Mouse (Mus musculus) midbrain, postnatal 0 days (tissue): ENCODE data around the gene Gfer. TPM values are rescaled to one million over a fixed set of nuclear protein-coding genes. Genes with fewer than 3 reads are reported as not detected.

Experiments
- ATAC-seq: fragments of 200-750 bp; cut with Nextera tagmentation; 2 replicates; pipeline ENCODE4 v1.8.0; 2017; ENCODE audit warnings: moderate number of reproducible peaks, mild to moderate bottlenecking, moderate TSS enrichment, moderate library complexity; ENCODE audit not compliant: low FRiP score
- DNase-seq: peaks from one replicate; pipeline ENCODE4 v3.0.0-alpha.2; 2015; ENCODE audit warnings: low spot score
- H3K27ac ChIP-seq: fragments of 300-500 bp; sonication (generic); 2 replicates; pipeline ENCODE4 v1.5.1; 2014; ENCODE audit warnings: low read depth, mild to moderate bottlenecking, low read length, mixed read lengths
- H3K27me3 ChIP-seq: fragments of 300-500 bp; sonication (generic); 2 replicates; pipeline ENCODE4 v1.6.1; 2014; ENCODE audit warnings: low read length, control low read depth, mixed read lengths; ENCODE audit not compliant: insufficient read depth
- H3K36me3 ChIP-seq: fragments of 300-500 bp; sonication (generic); 2 replicates; pipeline ENCODE4 v1.6.1; 2014; ENCODE audit warnings: low read length, control low read depth, mixed read lengths; ENCODE audit not compliant: insufficient read depth
- H3K4me1 ChIP-seq: fragments of 300-500 bp; sonication (generic); 2 replicates; pipeline ENCODE4 v1.6.1; 2014; ENCODE audit warnings: mild to moderate bottlenecking, control low read depth, antibody characterized with exemption, low read length, mixed read lengths; ENCODE audit not compliant: insufficient read depth
- H3K4me2 ChIP-seq: fragments of 300-500 bp; sonication (generic); 2 replicates; pipeline ENCODE4 v1.6.1; 2014; ENCODE audit warnings: low read depth, mild to moderate bottlenecking, low read length, mixed read lengths; ENCODE audit not compliant: poor library complexity, severe bottlenecking
- H3K4me3 ChIP-seq: fragments of 300-500 bp; sonication (generic); 2 replicates; pipeline ENCODE4 v1.5.1; 2014; ENCODE audit warnings: low read depth, mild to moderate bottlenecking, low read length, moderate library complexity
- H3K9ac ChIP-seq: fragments of 300-500 bp; sonication (generic); replicated peaks from 2 replicates; pipeline ENCODE4 v1.6.1; 2014; ENCODE audit warnings: mild to moderate bottlenecking, low read length, moderate library complexity, mixed read lengths; ENCODE audit not compliant: poor library complexity, severe bottlenecking
- H3K9me3 ChIP-seq: fragments of 300-500 bp; sonication (generic); 2 replicates; pipeline ENCODE4 v1.6.1; 2016; ENCODE audit warnings: low read length, control low read depth
- CTCF ChIP-seq: IDR thresholded peaks from 2 replicates; pipeline ENCODE4 v1.5.1; 2016; ENCODE audit warnings: antibody characterized with exemption, mild to moderate bottlenecking
- WGBS: fragments of 180-500 bp; shearing (Covaris S2); extraction: QIAGEN DNeasy Blood & Tissue Kit; methylation state at CpG from one replicate; pipeline ENCODE4 v1.1.7; 2014; 5-methylcytosine and 5-hydroxymethylcytosine counted together
- polyA plus RNA-seq: library from polyadenylated mRNA; unstranded; fragments of >200 nt; fragmentation: Nextera tagmentation; extraction: Ambion mirVana; gene quantifications from 2 replicates; pipeline ENCODE4 v1.2.1, GENCODE M21; 2015
- total RNA-seq: library from RNA; depleted of rRNA; stranded (reverse); fragments of >200 nt; gene quantifications from 2 replicates; pipeline ENCODE4 v1.2.3, GENCODE M21; 2014

Gfer gene
- total and polyA plus RNA-seq, 2 experiments from 2014 or later, result 28.0 to 39.4 TPM

DNA sequence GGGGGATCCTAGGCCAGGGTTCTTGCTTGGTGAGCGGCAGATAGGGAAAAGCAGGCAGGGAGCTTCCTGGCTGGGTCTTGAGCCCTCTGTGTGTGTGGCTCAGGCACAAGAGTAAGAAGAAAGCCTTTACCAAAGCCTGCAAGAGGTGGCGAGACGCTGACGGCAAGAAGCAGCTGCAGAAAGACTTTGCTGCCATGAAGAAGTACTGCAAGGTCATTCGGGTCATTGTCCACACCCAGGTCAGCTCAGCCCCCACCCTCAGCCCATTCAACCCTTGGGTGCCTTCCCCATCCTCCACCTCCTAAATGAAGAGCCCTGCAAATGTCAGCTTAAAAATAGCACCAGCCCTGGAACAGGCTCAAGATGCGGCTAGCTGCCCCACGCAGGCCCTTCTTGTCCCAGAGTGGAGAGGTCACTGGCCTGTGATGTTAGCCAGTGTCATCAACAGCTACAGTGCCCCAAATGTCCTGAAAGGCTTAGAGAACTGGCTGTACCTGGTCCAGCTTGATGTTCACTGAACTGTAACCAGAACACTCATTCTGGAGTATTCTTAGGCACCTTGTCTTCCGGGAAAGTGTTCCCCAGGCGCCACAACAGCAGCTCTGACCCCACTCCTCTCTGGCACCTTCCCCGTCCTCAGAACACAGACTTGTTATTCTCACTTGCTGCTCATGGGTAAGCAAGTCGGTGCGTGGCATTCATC lies 36.4 kb upstream of the Gfer start:
- DNase-seq, result no peak
- H3K36me3 ChIP-seq, result no peaks in the 10 kb centered on the region
- H3K4me3 ChIP-seq, result no peak overlapping the region
- no peaks in the 10 kb centered on the region for H3K9me3 ChIP-seq
- no peaks in the 10 kb centered on the region for H3K27me3 ChIP-seq
- no peak overlapping the region for H3K4me2 ChIP-seq
- H3K9ac ChIP-seq, result no peak overlapping the region
- no peak overlapping the region for H3K27ac ChIP-seq
- TF ChIP-seq CTCF, result no peak
- ATAC-seq, result no peak
- WGBS, result 82% methylated on average over 12 of the region's 12 CpGs
- no peaks in the 10 kb centered on the region for H3K4me1 ChIP-seq

DNA sequence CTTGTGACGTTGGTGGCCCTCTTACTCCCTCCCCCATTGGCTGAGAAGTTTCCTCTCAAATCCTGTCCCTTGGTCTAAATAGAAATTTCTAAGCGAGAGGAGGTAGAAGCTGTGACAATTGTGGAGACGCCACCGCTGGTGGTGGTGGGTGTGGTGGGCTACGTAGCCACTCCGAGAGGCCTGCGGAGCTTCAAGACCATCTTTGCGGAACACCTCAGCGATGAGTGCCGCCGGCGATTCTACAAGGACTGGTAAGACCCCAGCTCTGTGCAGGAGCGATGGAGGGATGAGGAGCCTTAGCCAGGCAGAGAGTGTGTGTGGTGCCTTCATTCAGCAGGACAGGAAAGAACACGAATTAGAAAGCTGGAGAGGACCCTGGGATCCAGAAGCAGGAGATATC lies 34.8 kb upstream of the Gfer start:
- Histone ChIP-seq H3K4me1 (no peaks in the 10 kb centered on the region), H3K36me3 (no peaks in the 10 kb centered on the region), H3K9ac (no peak overlapping the region), H3K27ac (no peak overlapping the region), H3K4me3 (no peak overlapping the region), H3K27me3 (no peaks in the 10 kb centered on the region), H3K4me2 (no peak overlapping the region), H3K9me3 (no peaks in the 10 kb centered on the region)
- no peak for TF ChIP-seq CTCF
- ATAC-seq (no peak), DNase-seq (no peak)
- WGBS, result 81% methylated on average over 14 of the region's 14 CpGs

DNA sequence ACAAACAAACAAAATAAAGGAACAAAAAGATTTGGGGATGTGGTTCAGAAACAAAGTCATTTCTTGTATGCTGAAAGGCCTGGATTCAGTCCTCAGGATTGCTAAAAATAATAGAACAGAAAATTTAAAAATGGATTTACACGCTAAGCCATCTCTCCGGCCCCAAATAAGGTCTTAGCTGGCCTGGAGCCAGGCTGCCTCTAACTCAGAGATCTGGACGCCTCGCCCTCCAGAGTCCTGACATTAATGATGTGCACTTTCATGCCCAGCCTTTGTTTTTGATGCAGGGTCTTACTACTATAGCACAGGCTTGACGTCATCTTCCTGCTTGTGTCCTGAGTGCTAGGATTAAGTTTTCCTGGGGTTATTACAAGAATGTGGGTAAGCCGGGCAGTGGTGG lies 33.1 kb upstream of the Gfer start:
- no peak for TF ChIP-seq CTCF

DNA sequence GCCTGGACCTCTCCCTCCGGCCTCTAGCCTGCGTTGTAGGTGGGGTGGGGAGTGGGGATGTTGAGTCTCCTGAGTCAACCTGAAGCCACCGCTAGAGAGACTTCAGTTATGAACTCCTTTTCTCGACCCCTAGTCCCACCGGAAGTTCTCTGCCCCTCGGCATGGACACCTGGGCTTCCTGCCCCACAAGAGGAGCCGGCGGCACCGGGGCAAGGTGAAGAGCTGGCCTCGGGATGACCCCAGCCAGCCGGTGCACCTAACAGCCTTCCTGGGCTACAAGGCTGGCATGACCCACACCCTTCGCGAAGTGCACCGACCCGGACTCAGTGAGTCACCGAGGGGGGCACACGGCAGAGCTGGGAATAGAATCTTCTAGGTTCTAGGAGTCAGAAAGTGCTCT lies 32.2 kb upstream of the Gfer start:
- 79% methylated on average over 17 of the region's 17 CpGs for WGBS

More for the DNA sequence above, 33.1 kb upstream of the Gfer start:
- DNase-seq (no peak), ATAC-seq (no peak)
- Histone ChIP-seq H3K36me3 (no peaks in the 10 kb centered on the region), H3K4me3 (no peak overlapping the region), H3K4me1 (no peaks in the 10 kb centered on the region), H3K9ac (no peak overlapping the region), H3K4me2 (no peak overlapping the region), H3K27me3 (no peaks in the 10 kb centered on the region), H3K9me3 (no peaks in the 10 kb centered on the region), H3K27ac (no peak overlapping the region)
- WGBS, result 81% methylated on average over 6 of the region's 6 CpGs

DNA sequence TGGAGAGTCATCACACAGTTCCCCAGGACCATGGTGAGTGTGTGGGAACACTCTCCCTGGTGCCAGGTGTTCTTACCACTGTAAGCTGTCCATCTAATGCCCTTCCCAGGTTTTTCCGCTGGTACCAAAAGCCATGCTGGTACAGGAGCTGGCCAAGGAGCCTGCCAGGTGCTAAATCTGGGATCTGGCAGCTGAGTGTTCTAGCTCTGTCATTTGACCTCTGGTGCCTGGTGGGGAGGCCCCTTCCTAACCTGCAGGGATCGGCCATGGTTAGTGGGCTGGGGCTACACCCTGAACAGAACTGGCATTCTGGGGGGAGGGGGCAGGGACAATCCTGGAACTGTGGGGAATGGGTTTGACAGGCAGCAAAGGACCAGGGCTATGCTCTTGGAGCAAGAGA lies 31.7 kb upstream of the Gfer start, which contains the start of gene Rpl3l:
Gene Rpl3l, plus strand, starts transcription at position 203 of the 400 bp plus-strand sequence.
- Histone ChIP-seq H3K9me3 (no peaks in the 10 kb centered on the region), H3K4me2 (no peak within 1 kb of the TSS), H3K4me3 (no peak within 1 kb of the TSS), H3K4me1 (no peaks in the 10 kb centered on the region), H3K27me3 (no peaks in the 10 kb centered on the region), H3K27ac (no peak within 1 kb of the TSS), H3K36me3 (no peaks in the 10 kb centered on the region), H3K9ac (no peak within 1 kb of the TSS)
- ATAC-seq, result no peak
- 61% methylated on average over 2 of the region's 2 CpGs for WGBS
- no peak for TF ChIP-seq CTCF
- DNase-seq, result no peak

More for the DNA sequence above, 32.2 kb upstream of the Gfer start:
- no peak overlapping the region for H3K27ac ChIP-seq
- no peaks in the 10 kb centered on the region for H3K27me3 ChIP-seq
- no peaks in the 10 kb centered on the region for H3K36me3 ChIP-seq
- no peak overlapping the region for H3K4me2 ChIP-seq
- no peak for ATAC-seq
- no peak overlapping the region for H3K9ac ChIP-seq
- H3K4me3 ChIP-seq, result no peak overlapping the region
- DNase-seq, result no peak
- H3K9me3 ChIP-seq, result no peaks in the 10 kb centered on the region
- no peaks in the 10 kb centered on the region for H3K4me1 ChIP-seq
- TF ChIP-seq CTCF, result no peak

DNA sequence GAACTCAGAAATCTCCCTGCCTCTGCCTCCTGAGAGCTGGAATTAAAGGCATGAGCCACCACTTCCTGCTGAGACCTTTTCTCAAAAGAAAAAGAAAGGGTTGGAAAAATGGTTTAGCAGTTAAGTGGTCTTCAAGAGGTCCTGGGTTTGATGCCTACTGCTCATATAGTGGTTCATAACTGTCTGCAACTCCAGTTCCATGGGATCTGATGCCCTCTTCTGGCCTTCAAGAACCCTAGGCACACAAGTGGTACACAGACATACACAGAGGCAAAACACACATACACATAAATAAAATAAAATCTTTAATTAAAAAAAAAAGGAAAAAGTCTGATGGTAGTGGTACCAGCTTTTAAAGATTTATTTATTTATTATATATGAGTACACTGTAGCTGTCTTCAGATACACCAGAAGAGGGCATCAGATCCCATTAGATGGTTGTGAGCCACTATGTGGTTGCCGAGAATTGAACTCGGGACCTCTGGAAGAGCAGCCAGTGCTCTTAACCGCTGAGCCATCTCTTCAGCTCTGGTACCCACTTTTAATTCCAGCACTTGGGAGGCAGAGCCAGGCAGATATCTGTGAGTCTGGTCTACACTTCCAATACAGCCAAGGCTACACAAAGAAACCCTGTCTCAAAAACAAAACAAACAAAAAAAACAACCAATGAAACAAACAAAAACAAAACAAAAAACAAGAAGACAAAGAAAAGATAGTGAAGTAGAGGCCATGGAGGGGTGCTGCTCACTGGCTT lies 29.9 kb upstream of the Gfer start:
- TF ChIP-seq CTCF, result no peak
- Histone ChIP-seq H3K9ac (no peak overlapping the region), H3K4me3 (no peak overlapping the region), H3K4me2 (no peak overlapping the region), H3K27me3 (no peaks in the 10 kb centered on the region), H3K4me1 (no peaks in the 10 kb centered on the region; the same call in 1 of the 2 replicates), H3K27ac (no peak overlapping the region), H3K36me3 (peaks cover 10% of the 10 kb centered on the region; the same call in 1 of the 2 replicates), H3K9me3 (no peaks in the 10 kb centered on the region)
- no peak for DNase-seq
- 75% methylated on average over 3 of the region's 3 CpGs for WGBS
- ATAC-seq, result no peak
